Mouse (Mus musculus) kidney, postnatal 10 days (tissue): Measurements from ENCODE around the gene Lrsam1.

Experiments used
- DNase-seq: peaks from one replicate; pipeline ENCODE4 v3.0.0; 2021; ENCODE audit warnings: mixed read lengths

Lrsam1 gene

DNA sequence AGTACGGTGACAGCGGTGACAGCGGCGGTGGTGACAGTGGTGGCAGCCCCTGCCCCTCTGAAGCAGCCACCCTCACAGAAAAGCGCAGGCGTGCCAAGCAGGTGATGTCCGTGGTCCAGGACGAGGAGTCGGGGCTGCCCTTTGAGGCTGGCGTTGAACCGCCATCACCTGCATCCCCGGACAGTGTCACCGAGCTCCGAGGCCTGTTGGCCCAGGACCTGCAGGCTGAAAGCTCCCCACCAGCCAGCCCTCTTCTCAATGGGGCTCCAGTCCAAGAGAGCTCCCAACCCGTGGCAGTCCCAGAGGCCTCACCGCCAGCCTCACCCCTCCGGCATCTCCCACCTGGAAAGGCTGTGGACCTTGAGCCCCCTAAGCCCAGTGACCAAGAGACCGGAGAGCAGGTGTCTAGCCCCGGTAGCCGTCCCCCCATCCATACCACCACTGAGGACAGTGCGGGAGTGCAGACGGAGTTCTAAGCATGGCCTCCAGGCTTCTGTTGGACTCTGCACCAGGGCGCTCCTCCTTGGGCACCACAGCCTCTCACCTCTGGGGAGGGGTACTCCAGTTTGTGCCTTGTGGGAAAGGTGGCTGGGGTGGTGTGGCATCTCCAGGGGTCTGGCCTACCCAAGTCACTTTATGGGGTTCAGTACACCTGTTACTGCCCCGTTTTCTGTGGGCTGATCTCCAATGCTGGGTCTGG, 37.7 kb downstream of the Lrsam1 start:
- no peak for DNase-seq

DNA sequence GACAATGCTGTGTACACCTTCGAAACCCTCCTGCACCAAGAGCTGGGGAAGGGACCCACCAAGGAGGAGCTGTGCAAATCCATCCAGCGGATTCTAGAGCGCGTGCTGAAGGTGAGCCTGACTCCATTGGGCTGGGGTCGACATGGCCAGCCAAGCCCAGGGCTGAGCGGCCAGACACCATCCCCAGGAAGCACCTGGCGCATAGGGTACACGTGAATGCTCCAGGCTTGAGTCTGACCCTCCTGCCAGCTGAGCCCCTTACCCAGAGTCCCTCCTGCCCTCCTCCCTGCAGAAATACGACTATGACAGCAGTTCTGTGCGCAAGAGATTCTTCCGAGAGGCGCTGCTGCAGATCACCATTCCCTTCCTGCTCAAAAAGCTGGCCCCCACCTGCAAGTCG, 38.9 kb downstream of the Lrsam1 start:
- DNase-seq, result no peak

- DNase-seq, result no peak
Measured at GRCm38 (mm10) chr2:32921801-32922380, 39.5 kb downstream of the Lrsam1 start.

DNA sequence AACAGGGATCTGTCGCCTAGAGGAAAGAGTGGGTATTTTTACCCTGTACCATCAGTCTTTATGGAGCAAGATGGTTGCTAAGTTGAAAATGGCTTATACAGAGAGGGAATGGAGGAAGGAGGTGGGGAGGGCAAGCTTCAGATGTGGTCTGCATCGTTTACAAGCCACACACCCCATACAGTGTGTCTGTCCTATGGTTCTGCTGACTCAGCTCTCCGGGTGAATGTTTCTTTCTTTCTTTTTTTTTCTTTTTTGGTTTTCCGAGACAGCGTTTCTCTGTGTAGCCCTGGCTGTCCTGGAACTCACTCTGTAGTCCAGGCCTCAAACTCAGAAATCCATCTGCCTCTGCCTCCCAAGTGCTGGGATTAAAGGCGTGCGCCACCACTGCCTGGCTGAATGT, 40.2 kb downstream of the Lrsam1 start:
- no peak for DNase-seq

DNA sequence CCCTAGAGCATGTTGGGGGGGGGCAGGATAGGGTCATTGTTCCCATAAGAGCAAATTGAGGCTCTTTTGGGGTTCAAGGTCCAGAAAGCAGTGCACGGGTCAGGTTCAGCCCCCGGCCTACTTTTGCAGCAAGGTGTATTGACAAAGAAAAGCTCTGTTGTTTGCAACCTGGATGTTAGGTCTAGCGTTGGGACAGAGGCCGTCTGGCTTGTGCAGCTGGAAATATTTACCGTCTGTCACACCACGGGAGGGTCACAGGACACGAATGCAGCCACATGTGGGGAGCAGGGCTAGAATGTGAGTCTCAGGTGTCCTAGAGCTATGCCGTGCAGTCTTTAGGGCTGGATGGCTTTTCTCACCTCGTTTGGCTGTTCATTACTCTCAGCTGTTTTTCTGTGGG, 43.0 kb downstream of the Lrsam1 start:
- DNase-seq, result no peak

DNA sequence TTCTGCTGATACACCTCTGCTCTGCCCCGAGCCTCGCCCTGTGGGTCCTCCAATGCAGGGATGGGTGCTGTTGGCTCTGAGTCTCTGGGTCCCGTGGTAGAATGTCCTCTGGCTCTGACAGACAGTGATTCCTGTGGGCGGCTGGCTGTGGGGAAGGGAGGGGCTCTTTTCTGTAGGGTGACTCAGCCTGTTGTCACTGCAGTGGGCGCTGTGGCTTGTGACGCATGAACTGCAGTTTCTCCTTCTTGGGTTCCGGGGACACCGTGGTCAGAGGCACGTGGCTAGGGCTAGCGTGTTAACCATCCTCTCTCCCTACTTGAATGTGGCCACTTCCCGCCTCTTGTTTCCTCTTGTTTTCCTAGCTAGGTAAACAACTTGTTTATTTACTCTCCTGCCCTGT, 43.9 kb downstream of the Lrsam1 start:
- DNase-seq, result no peak

DNA sequence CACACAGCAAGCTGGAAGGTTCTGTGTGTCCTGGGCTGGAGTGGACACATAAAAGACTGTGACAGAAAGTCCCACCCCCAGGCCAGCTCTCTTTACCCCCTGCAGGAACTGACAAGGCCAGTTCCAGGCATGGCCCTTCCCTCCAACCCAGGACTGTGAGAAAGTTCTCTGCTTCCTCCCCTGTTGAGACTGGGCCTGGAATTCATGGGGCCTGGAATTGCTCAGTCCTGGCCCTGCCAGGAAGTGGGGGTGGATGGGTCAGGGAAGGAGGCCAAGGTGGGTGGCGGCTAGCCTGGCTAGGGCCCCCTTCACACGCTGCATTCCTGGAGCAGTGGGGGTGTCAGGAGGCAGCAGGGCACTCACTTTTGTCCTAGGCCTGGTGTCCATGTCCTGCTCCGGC, 46.5 kb downstream of the Lrsam1 start:
- DNase-seq, result peak; percentile 83

DNA sequence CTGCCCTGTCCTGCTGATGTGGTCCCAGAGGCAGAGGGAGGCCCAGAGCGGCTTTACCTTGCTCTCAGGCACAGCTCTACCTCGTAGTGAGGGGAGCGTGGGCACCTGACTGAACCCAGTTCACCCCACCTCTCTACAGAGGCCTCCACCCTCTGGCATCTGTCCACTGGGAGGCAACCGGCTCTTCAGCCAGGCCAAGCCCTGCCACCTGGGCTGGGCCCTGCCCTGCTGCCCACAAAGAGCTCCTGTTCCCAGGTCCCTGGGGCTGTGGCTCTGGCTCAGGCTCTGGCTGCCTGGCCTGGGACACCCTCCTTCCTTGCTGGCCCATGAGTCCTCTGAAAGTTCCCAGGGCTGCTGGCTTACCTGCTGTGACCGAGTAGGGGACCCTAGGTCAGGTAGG, 47.1 kb downstream of the Lrsam1 start:
- DNase-seq, result peak; percentile 54

- DNase-seq, result peak; percentile 93
Measured at GRCm38 (mm10) chr2:32912210-32912804, 49.1 kb downstream of the Lrsam1 start.

- DNase-seq, result no peak
Measured at GRCm38 (mm10) chr2:32911639-32912182, 49.7 kb downstream of the Lrsam1 start.

- peak; percentile 61 for DNase-seq
Measured at GRCm38 (mm10) chr2:32908796-32909195, 52.6 kb downstream of the Lrsam1 start.

DNA sequence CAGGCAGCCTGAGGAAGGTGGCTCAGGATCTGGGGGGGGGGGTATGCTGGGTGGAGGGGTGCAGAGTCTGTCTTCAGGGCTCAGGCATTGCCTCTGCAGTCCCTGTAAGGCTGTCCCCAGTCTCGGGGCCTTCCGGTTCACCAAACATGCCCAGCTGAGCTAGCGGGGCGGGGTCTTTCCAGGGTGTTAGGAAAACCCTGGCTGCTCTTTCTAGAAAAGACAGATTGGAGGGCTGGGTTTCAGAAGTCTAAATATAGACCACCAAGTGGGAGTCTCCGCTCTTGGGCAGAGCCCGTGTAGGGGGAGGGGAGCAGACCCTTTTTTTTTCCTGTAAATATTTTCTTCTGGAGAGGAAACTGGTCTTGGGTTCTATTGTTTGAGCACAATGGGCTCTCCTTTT, 53.1 kb downstream of the Lrsam1 start:
- peak; percentile 85 for DNase-seq

GRCm38 (mm10) chr2:32907442-32907841, 54.0 kb downstream of the Lrsam1 start:
- DNase-seq, result no peak

DNA sequence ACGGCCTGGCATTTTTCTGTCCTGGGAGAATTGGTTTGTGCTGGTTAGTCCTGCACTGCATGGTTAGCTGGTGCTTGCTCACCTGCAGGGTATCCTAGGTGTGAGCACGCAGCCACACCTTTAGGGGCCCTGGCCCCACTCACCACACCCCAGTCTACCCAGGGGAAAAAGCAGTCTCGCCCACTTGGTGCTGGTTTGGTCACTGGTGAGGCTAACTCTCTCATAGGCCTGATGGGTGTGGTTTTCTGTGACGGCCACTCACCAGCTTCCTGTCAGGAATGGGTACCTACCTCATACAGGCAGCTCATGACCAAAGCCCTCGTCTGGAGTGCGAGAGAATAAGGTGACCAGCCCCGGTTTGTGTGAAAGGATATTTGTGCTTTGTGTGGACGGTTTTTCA, 56.1 kb downstream of the Lrsam1 start:
- no peak for DNase-seq

GRCm38 (mm10) chr2:32904637-32905036, 56.8 kb downstream of the Lrsam1 start:
- no peak for DNase-seq

GRCm38 (mm10) chr2:32903470-32903869, 57.9 kb downstream of the Lrsam1 start:
- DNase-seq, result no peak

DNA sequence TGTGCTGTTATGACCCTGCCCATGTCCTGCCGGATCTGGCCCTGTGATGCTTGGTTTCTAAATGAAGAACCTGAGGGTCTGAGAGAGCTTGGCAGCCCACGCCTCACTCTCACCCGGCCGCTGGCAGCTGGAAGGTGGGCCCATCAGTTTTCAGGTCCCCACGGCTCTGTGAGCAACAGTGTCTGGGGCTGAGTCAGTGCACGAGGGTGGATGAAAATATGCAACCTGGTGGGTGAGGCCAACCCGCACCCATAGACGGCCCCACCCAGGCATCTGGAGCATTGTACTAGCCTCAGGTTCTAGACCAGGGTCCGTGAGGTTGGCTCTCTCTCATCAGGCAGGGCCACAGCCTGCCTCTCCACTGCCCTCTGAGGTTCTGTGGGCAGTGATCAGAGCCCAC, 59.3 kb downstream of the Lrsam1 start:
- no peak for DNase-seq

DNA sequence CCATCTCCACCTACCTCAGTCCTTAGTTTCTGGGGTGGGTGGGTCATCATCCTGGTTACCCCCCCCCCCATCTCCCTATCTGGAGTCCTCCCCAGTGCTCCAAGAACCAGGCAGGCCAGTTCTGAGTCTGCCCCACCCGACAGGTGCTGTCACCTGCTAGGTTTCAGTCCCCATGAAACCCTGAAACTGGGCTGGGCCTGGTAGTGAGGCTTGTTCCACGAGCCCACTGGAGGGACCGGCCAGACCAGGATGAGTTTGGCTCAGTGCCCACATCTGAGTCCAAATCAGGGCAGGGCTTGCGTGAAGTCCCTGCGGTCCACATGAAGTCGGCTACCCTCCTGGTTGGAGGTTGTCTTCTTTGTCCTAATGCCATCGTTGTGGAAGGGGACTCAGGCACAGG, 62.4 kb downstream of the Lrsam1 start:
- peak; percentile 71 for DNase-seq

DNA sequence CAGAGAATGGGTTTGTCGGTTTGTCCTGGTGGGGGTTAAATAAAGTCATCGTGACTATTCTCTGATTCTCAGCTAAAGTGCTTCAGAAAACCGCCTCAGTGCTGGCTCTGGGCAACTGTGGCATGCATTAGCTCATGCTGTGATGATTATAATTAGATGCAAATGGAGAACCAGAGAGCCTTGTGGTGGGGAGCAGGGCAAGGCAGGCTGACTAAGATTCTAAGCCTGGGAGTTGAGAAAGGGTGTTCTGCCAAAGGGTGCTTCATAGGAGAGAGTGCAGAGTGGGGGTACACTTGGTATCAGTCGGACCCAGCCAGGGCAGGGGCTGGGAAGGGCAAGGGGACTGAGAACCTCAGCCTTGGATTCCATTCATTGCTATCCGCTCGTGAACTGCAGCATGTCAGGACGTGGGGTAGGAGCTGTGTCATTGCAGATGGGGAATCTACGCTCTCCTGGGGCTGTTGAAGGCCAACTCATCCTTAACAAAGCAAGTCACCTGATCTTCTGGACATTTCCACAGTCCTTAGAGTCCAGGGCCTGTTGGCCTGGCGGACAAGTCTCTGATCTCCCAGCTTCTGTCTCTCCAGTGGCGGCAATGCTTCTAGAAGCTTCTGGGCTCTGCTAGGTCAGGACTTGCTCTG, 64.8 kb downstream of the Lrsam1 start:
- no peak for DNase-seq

DNA sequence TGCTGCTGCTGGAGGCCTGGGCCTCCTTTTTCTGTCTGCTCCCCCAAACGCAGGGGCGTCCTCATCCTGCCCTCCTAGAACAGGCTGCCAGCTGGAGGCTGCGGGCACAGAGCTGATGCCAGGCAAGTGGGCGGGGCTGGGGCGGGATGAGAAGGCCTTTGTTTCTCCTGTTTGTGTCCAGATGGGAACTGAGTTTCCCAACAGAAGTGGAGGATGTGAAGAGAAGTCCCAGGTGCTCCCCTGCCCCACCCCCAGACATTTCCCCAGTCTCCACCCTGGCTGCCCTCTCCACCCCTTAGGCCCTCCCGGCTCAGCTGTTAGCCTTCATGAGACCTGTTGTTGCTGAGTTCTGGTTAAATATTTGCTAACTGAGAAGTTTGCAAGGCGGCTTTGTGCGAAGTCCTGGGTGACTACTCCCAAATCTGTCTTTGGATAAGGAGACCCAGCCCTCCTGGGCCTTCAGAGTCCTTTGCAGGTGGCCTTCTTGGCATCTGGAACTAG, 65.8 kb downstream of the Lrsam1 start:
- peak; percentile 66 for DNase-seq

DNA sequence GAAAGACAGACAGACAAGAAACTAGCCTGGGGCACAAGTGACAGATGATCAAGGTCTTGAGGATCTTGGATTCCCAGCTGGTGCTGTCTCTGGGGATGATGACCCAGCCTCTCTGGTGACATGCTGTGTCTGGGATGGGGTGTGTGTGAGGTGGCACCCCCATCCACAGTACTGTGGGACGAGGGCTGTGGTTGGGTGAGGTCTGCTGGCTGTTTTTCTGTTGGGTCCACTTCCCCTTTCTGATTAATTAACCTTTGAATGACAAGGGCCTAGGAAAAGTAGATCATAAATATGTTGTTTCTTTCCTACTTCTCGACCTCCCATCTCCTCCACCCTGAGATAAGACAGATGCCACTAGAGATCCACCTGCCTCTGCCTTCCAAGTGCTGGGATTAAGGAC, 67.3 kb downstream of the Lrsam1 start:
- no peak for DNase-seq

- DNase-seq, result no peak
Measured at GRCm38 (mm10) chr2:32892490-32892889, 68.9 kb downstream of the Lrsam1 start.

DNA sequence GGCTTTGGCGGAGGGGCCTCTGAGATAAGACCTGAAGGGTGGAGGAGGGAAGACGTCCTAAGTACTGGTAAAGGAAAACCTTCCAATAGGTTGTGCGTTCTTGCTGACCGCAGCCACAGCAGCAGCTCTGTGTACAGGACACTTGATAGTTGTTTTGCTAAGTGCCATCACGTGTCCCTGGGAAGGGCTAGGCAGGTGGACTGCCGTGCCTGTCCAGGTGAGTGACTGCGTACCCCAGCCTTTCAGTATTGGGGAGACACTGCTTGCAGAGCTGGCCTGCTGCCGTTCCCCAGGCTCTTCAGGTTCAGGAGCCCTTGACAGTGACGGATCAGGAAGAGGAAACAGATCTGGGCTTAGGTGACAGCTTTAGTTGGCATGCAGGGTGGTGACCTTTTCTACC, 70.1 kb downstream of the Lrsam1 start:
- no peak for DNase-seq

GRCm38 (mm10) chr2:32890280-32890679, 71.1 kb downstream of the Lrsam1 start:
- no peak for DNase-seq
